Mouse (Mus musculus): ENCODE data around the gene Morc3.

GRCm38 (mm10) chr16:93919189-93919588 lies 87.3 kb downstream of the Morc3 start:
- TF ChIP-seq CTCF (IDR thresholded peaks at IDR 0.05; ENCODE audit: borderline replicate concordance, extremely low read depth, insufficient read depth, insufficient read length) (no peak), POLR2A (IDR thresholded peaks at IDR 0.05; ENCODE audit: borderline replicate concordance, extremely low read depth, insufficient read depth, insufficient read length, poor library complexity, severe bottlenecking) (no peak)
